Mouse (Mus musculus) skeletal muscle tissue, adult 2 months (tissue): ENCODE results near the gene Pisd.
"Not testable (repeated sequence)": the region's sequence is repeated elsewhere in the genome, so short reads cannot be mapped to it uniquely, and the experiment has no call there.

ENCODE experiments used
- DNase-seq: peaks from one replicate; pipeline ENCODE4 v3.0.0-alpha.2; 2012; ENCODE audit warnings: low read depth, low spot score

Gene Pisd

DNA sequence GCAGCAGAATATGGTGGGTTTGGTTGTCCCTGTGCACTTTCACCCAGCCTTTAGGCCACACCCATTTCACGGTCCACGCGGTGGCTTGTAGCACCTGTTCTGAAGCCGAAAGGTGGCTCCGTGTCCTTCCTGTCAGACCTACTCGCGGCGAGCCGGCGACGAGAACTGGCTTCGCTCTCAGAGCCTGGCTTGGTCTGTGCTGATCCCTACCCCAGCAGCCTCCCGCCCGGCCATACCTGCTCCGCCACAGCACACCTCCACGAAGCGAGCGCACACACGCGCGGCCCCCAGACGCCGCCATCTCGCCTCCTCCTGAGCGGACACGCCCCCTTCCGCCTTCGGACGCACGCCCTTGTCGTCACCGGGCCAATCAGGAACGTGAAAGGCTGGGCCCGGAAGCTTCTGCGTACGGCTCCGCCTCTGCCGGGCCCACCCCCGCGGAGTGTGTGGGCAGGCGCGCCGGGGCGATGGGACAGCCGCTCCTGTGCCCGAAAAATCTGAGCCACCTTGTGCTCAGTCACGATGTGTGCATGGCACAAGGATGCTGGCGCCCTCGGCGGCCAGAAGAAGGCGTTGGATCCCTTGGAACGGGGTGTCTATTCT is at the start of gene Pisd:
TSS of gene Pisd (minus strand) at position 334 of the 603 bp plus-strand sequence.
- DNase-seq = peak; percentile 86

DNA sequence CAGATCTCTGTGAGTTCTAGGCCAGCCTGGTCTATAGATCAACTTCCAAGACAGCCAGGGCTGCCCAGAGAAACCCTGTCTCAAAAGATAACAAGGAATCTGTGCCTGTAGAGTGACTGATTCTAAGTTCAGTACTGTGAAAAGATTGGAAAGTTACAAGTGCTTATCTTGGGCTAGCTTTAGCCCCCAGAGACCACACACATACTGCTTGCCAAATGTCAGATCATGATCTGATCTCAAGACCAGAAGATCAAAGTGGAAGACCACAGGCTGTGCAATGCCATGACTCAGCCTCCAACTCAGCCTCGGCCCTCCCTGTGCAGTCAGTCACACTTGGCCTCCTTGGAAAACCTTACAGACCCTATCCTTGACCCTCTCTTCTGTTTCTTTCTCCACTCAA is 49.1 kb upstream of the Pisd start:
- no peak for DNase-seq

DNA sequence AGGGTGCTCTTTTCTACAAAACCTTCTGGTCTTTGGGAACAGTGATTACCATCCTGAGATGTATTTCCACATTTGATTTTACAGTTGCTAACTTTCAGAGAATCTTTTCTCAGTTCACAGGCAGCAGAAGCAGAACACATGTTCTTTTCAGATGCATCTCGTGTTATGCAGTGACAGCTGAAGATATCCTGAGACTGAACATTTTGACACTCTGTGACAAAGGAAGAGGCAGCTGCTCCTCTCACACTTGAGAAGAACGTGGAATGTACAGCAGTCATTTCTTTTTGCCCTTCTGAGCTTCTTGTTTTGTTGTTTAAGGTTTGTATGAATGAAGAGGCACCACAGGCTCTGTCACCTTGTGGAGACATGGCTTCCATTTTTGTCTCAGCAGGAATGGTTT is 44.6 kb upstream of the Pisd start:
- no peak for DNase-seq

- DNase-seq = not testable (repeated sequence)
Measured at GRCm38 (mm10) chr5:32828766-32829165, 43.3 kb upstream of the Pisd start.

- DNase-seq = no peak
Measured at GRCm38 (mm10) chr5:32827009-32827408, 41.6 kb upstream of the Pisd start, which contains the start of gene Gm20671. Gm20671 (minus strand) TSS chr5:32827109.

DNA sequence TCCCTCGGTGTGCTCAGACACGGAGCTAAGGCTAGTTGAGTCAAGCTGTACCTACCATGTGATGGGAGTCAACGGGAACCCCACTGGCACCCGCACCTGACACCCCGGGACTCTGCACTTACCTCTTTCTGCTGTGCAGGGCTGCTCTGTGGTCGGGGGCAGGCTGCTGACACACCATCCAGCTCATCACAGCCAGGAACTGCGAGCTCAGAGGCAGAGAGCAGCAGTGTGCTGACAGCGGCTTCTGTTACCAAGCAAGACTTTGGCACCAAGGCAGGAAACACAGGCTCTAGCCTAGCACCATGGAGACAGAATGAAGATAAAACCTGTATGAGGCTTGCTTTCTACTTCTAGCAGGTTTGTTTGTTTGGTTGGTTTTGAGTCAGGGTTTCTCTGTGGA is 35.0 kb upstream of the Pisd start:
- DNase-seq = no peak

GRCm38 (mm10) chr5:32815396-32815795 is 29.9 kb upstream of the Pisd start:
- no peak for DNase-seq

GRCm38 (mm10) chr5:32786454-32786853 is 1.0 kb upstream of the Pisd start:
- not testable (repeated sequence) for DNase-seq

DNA sequence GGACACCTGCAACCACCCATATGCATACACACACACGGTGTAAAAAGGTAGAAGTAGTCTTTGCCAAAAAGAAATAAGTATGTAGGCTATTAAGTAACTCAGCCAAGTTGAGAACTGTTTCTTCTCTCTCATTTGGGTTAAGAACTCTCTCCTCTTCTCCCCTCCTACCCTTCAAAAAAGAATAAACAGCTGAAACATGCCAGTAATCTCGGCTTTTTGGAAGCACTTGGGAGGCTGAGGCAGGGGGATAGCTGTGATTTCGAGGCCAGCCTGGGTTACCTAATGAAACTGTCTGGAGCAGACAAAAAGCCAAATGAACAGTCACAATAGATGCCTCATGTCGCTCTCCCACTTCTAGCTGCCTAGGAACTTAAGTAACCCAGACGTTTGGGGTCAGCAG is 720 bp downstream of the Pisd start:
- DNase-seq = no peak

DNA sequence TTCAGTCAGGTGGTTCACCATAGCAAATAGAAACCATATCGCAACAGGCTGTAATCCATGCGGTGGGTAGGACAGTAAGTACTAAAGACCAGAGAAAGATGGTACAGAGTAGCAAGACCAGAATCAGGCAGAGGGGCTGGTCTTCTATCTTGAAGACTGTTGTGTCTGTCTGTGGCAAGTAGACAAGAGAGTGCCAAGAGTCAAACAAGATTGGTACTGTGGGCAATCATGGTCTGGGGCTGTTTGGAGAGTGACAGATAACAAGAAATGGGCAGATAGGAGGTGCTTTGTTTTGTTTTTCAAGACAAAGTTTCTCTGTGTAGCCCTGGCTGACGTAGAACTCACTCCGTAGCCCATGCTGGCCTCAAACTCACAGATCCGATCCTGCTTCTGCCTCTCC is 3.9 kb downstream of the Pisd start:
- no peak for DNase-seq

DNA sequence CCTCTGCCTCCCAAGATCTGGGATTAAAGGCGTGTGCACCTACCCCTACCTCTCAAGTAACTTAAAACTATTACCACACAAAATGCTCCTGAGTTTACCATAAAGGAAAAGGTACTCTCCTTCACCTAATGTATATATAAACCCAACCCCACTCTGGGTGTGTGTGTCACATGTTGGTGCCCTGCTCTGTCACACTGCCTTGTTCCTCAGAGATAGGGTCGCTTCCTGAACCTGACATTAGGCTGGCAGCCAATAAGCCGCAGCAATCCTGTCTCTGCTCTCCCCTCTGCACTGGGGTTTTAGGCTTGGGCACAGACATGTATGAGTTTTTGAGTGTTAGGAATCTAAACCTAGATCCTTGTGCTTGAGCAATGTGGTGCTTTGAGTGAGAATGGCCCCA is 7.3 kb downstream of the Pisd start:
- DNase-seq = no peak

- no peak for DNase-seq
Measured at GRCm38 (mm10) chr5:32772361-32772760, 13.1 kb downstream of the Pisd start.

DNA sequence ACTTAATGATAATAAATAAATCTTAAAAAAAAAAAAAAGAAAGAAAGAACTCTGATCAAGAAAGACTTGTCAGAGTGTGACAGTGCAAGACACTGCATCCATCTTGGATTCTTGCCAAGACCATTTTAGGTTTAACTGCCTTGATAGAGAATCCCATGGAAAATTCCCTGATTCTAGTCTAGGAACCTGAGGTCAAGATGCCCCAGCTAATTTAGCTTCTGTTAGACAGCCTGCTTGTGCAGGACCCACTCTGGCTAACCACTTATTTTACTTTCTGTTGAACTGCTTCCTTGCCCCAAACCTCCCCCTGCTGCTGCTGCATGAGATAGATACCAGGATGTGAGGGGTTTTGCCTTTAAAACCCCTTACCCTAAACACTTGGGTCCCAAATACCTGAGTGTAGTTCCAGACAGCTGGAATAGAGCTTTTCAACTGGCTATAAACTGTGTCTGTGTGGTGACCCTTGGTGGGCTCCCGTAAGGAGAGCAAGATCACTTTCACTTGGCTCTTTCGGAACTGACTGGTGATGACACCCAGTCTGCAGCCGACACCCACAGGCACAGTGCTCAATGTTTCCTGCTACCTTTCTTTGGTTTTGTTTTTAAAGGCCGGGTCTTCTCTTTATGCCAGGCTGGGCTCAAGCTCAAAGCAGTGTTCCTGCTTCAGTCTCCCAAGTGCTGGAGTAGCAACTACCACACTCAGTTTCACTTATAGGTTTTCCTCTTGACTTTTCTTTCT is 17.6 kb downstream of the Pisd start:
- no peak for DNase-seq

DNA sequence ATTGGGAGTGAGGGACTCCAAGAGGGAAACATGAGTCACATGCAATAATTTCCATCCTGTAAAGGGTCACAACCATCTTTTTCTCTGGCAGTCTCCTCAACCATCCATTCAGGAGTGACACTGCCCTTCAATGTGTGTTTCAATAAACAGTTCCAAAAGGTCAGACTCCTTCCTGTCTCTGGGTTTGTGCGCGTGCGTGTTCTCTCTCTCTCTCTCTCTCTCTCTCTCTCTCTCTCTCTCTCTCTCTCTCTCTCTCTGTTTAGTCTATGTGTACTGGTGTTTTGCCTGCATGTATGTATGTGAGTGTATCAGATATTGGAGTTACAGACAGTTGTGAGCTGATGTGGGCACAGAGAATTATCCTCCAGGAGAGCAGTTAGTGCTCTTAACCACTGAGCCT is 18.4 kb downstream of the Pisd start:
- DNase-seq = no peak

GRCm38 (mm10) chr5:32761566-32762140 is 23.8 kb downstream of the Pisd start:
- DNase-seq = peak; percentile 13

GRCm38 (mm10) chr5:32760787-32761186 is 24.7 kb downstream of the Pisd start:
- no peak for DNase-seq

DNA sequence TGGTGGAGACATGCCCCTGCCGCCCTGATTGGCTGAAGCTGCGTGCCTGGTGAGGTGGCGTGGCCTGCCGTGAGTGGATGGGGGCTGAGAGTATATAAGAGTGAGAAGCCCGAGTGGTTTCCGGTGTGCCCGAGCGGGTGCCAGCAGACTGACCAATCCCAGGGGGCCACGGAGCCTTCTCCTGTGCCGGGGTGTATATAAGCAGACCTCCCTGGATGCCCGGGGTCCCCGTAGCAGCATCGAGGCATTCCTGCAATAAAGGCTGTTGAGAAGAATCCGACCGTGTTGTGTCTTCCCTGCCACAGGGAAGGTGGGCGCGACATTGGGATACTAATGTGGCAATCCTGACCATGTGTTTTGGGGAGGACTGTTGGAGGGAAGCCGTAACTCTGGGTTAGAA is 25.1 kb downstream of the Pisd start:
- DNase-seq = not testable (repeated sequence)

DNA sequence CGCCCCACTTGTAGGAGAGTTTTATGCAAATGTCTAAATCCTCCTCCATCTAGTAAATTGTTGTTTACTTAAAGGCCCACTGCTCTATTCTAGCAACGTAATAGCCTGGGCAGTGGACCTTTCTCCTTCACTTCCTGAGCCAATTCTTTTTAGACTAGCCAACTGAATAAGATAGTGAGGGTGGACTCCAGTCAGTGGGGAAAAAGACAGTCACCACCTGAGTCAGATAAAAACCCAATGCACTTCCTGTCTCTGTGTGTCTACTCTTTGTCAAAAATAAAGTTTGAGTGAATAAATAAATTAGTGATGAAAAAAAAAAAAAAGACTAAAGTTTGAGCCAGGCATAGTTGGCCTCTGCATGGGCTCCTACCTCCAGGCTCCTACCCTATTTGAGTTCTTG is 25.8 kb downstream of the Pisd start:
- no peak for DNase-seq

GRCm38 (mm10) chr5:32756141-32756540 is 29.3 kb downstream of the Pisd start:
- DNase-seq = no peak

DNA sequence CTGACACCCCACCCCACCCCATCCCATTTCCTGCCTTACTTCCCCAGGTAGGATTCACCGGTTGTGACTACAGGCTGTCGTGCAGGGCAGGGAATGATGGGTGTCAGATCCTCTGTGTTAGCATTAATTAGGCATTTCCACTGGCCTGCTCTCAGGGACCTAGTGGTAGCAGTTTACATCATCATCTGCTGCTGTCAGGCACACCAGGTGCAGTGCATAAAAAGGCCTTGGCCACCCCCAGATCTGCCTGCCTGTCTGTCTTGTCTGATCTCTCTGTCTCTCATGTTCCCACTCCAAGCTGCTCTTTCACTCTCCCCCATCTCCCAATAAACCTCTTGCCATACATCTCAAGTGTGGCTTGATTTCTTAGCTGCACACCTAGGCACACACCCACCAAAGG is 33.7 kb downstream of the Pisd start:
- DNase-seq = no peak

DNA sequence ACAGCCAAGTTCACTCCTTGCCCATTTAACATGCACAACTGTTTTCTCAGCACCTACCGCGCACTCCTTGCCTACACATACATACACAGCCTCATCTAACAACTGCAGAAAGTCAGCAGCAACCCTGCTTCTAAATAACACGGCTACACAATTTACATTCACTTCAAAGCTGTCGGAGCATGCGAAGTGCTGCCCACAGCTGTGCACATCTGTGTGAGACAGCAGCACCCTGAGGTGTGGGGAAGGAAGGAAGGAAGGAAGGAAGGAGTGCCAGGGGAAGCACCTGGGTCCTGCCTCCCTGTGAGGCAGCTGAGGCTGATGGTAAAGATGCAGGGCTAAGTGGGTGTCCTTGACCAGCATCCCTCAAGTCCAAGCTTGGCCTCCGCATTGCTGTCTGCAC is 36.5 kb downstream of the Pisd start:
- DNase-seq = no peak

DNA sequence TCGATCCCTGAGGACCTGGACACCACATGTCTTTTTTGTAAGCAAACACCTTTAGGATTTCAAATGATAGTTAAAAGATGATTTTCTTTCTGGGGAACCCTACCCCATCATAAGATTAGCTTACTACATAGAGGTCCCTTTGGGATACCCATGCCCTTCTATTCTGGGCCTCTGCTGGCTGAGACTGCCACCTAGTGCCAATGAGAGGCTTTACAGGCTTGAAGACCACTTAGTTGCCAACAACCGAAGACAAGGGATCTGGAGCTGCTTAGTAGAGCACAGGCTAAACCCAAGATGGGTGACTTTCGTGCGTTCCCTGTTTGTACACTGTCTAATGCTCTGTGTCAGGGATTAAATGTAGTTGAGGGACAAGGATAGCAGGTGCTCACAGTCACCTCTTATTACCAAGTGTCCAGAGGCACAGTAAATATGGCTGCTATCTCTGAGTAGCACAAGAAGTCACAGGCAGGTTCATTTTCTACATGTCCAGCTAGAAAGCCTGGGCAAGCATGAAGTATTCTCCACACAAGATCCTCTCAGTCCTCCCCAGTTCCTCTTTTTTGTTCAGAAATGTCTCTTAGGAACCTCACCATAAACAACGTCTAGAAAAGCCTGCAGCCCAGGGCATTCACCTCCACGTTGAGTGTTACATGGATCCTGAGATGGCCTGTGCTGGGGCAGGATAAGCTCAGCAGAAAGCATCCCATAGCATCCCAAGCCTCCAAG is 37.6 kb downstream of the Pisd start:
- DNase-seq = peak; percentile 51
